Mouse (Mus musculus) lung, postnatal 0 days (tissue): ENCODE measurements at regions not wholly inside any gene's neighbourhood (a gene's known extent, or its start where the extent isn't known, plus 50 kb on each side); places are given as distances from the start of the nearest gene placed in this dataset.

Experiments used
- ATAC-seq: fragments of 200-750 bp; cut with Nextera tagmentation; 2 replicates; pipeline ENCODE4 v1.8.0; 2017; ENCODE audit warnings: moderate library complexity
- DNase-seq: peaks from one replicate; pipeline ENCODE4 v3.0.0-alpha.2; 2016; ENCODE audit warnings: low spot score
- H3K27ac ChIP-seq: fragments of 300-500 bp; sonication (generic); 2 replicates; pipeline ENCODE4 v1.5.1; 2014; ENCODE audit warnings: antibody characterized with exemption, mild to moderate bottlenecking, low read length, mixed read lengths
- H3K27me3 ChIP-seq: fragments of 300-500 bp; sonication (generic); replicated peaks from 2 replicates; pipeline ENCODE4 v1.6.1; 2014; ENCODE audit warnings: low read length, mixed read lengths; ENCODE audit not compliant: insufficient read depth
- H3K36me3 ChIP-seq: fragments of 300-500 bp; sonication (generic); 2 replicates; pipeline ENCODE4 v1.6.1; 2014; ENCODE audit warnings: low read length, mixed read lengths; ENCODE audit not compliant: insufficient read depth
- H3K4me1 ChIP-seq: fragments of 300-500 bp; sonication (generic); 2 replicates; pipeline ENCODE4 v1.6.1; 2014; ENCODE audit warnings: antibody characterized with exemption, low read depth, low read length, mixed read lengths; ENCODE audit not compliant: insufficient read depth
- H3K4me2 ChIP-seq: fragments of 300-500 bp; sonication (generic); replicated peaks from 2 replicates; pipeline ENCODE4 v1.6.1; 2014; ENCODE audit warnings: low read depth, mild to moderate bottlenecking, low read length, moderate library complexity, mixed read lengths
- H3K4me3 ChIP-seq: fragments of 300-500 bp; sonication (generic); 2 replicates; pipeline ENCODE4 v1.5.1; 2014; ENCODE audit warnings: low read depth, low read length
- H3K9ac ChIP-seq: fragments of 300-500 bp; sonication (generic); replicated peaks from 2 replicates; pipeline ENCODE4 v1.6.1; 2014; ENCODE audit warnings: low read depth, mild to moderate bottlenecking
- H3K9me3 ChIP-seq: fragments of 300-500 bp; sonication (generic); 2 replicates; pipeline ENCODE4 v1.6.1; 2016; ENCODE audit warnings: low read length, mixed read lengths
- CTCF ChIP-seq: IDR thresholded peaks from 2 replicates; pipeline ENCODE4 v1.5.1; 2016; ENCODE audit warnings: antibody characterized with exemption, mild to moderate bottlenecking
- EP300 ChIP-seq: IDR thresholded peaks from 2 replicates; pipeline ENCODE4 v1.6.1; 2016; ENCODE audit warnings: antibody characterized with exemption, mild to moderate bottlenecking, control low read depth
- WGBS: fragments of 180-500 bp; shearing (Covaris S2); extraction: QIAGEN DNeasy Blood & Tissue Kit; methylation state at CpG from one replicate; pipeline ENCODE4 v1.1.7; 2014; 5-methylcytosine and 5-hydroxymethylcytosine counted together

- Histone ChIP-seq H3K27me3 (no peaks in the 10 kb centered on the region), H3K9ac (no peak overlapping the region), H3K36me3 (no peaks in the 10 kb centered on the region), H3K4me1 (no peaks in the 10 kb centered on the region), H3K9me3 (no peaks in the 10 kb centered on the region), H3K4me2 (no peak overlapping the region), H3K27ac (no peak overlapping the region), H3K4me3 (no peak overlapping the region)
- TF ChIP-seq CTCF (no peak), EP300 (no peak)
- no peak for DNase-seq
- ATAC-seq: no peak
- WGBS: 61% methylated on average over 3 of the region's 3 CpGs
These were observed 60.1 kb upstream of the Thbs1 start for GRCm38 (mm10) chr2:118051610-118052009.

DNA sequence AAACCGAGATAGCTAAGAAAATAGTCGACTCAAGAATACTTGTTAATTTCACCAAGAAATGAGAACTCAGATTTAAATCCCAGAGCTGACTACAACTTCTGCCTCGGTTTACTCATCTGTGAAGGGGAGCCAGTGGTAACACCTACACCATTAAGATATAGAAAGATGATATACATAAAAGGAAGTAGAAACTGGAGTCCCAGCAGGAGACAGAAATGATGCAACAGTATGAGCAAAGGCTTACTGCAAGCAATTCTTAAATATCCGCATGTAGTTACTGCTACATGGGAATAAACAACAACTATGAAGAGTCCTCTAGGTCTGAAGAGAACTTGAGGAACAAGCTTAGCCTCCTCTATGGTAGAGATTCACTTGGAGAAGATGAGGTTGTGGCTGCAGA is 58.2 kb upstream of the Thbs1 start:
- Histone ChIP-seq H3K27ac (no peak overlapping the region), H3K27me3 (no peaks in the 10 kb centered on the region), H3K9me3 (no peaks in the 10 kb centered on the region), H3K4me1 (no peaks in the 10 kb centered on the region), H3K4me3 (no peak overlapping the region), H3K9ac (no peak overlapping the region), H3K36me3 (no peaks in the 10 kb centered on the region), H3K4me2 (no peak overlapping the region)
- 91% methylated on average over 4 of the region's 4 CpGs for WGBS
- DNase-seq (no peak), ATAC-seq (no peak)
- TF ChIP-seq CTCF: no peak
- TF ChIP-seq EP300: no peak

DNA sequence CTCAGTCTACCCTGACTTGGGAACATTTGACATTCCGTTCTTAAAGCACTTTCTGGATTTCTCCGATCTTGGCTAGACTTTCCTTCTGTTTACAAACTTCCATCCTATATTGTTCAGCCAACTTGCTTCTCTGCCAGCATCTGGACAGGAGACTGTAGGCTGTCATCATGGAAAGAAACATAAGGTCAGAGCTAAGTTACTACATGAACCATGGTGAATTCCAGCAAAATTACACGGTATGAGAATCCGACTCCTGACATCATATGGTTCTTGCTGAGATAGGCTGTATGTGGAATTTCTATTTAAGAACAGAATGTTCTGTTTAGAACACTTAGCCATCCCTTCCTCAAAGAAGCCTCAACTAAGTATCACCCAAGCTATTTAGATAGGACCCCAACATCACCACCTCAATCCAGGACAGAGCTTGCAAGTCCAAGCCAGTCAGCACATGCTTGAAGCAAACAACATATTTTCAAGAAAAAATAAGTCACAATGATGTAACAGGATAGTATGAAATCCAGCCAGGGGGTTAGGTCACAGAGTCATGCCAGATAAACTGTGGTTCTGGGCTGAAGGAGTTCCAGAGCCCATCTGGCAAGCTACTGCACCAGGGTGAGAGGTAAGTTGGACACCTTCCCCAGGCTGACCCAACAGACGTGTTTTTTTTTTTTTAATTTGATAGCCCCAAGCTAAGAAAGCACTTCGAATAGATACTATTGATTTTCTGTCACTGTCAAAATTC is 52.9 kb upstream of the Thbs1 start:
- Histone ChIP-seq H3K4me1 (no peaks in the 10 kb centered on the region), H3K9me3 (no peaks in the 10 kb centered on the region), H3K4me3 (no peak overlapping the region), H3K9ac (no peak overlapping the region), H3K27me3 (no peaks in the 10 kb centered on the region), H3K27ac (peak overlapping the region; percentile 47; the same call in 1 of the 2 replicates), H3K36me3 (no peaks in the 10 kb centered on the region), H3K4me2 (no peak overlapping the region)
- no peak for TF ChIP-seq CTCF
- TF ChIP-seq EP300: peak; percentile 92
- 60% methylated on average over 6 of the region's 6 CpGs for WGBS
- DNase-seq (peak; percentile 93), ATAC-seq (peak; percentile 93)

DNA sequence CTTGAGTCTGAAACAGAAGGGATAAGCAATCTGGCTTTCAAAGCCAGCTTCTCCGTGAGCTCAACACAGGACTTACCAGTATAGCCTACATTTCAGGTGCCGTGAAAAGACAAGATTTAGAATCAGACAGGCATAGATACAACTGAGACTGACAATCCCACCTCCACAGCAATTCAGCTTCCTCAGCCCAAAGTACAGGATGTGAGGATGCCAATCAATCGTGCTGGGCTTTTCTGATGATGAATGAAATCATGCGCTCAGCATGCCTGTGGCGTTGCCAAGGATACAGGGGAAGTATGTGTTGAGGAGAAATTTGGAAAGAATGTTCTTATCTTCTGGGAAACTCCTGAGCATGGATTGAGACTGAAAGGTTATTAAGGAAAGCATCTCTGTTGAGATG is 50.4 kb upstream of the Thbs1 start:
- H3K27ac ChIP-seq: no peak overlapping the region
- no peak overlapping the region for H3K4me2 ChIP-seq
- no peaks in the 10 kb centered on the region for H3K4me1 ChIP-seq
- H3K9me3 ChIP-seq: no peaks in the 10 kb centered on the region
- H3K27me3 ChIP-seq: no peaks in the 10 kb centered on the region
- TF ChIP-seq CTCF: no peak
- TF ChIP-seq EP300: no peak
- no peak overlapping the region for H3K9ac ChIP-seq
- ATAC-seq: no peak
- H3K36me3 ChIP-seq: no peaks in the 10 kb centered on the region
- no peak overlapping the region for H3K4me3 ChIP-seq
- WGBS: 58% methylated on average over 5 of the region's 5 CpGs
- no peak for DNase-seq
